Mouse (Mus musculus): ENCODE measurements around the gene Ubash3b. TPM values are rescaled to one million over a fixed set of nuclear protein-coding genes. Genes with fewer than 3 reads are reported as not detected.

Gene Ubash3b
- total RNA-seq, 1 experiment: 2.8 TPM

GRCm38 (mm10) chr9:41031590-41032489 lies 129.7 kb downstream of the Ubash3b start:
- no peak overlapping the region for H3K27ac ChIP-seq (ENCODE audit: insufficient read depth, low read depth, low read length, poor library complexity, severe bottlenecking)
- no peaks in the 10 kb centered on the region for H3K9me3 ChIP-seq (ENCODE audit: control insufficient read depth, insufficient read depth, low read depth, low read length)
- DNase-seq (ENCODE audit: low read depth, low spot score): no peak
- H3K36me3 ChIP-seq (ENCODE audit: control insufficient read depth, insufficient read depth, low read length, poor library complexity, severe bottlenecking): no peaks in the 10 kb centered on the region
- no peak overlapping the region for H3K9ac ChIP-seq (ENCODE audit: insufficient read depth, low read depth, low read length, poor library complexity, severe bottlenecking)
- in situ Hi-C loops (cut with MboI; ENCODE audit: low sequenced_read_pairs in 2 of 2, unreplicated experiment in 2 of 2): loop anchor here in 1 of 2 experiments (25.0 kb wide), 1 partner anchor 155 kb away; no protein-coding TSS in a partner anchor
- no peak for TF ChIP-seq ZC3H11A (IDR thresholded peaks at IDR 0.05; ENCODE audit: borderline replicate concordance, low read depth, low read length)
- no peaks in the 10 kb centered on the region for H3K4me1 ChIP-seq (ENCODE audit: control insufficient read depth in 2 of 2, insufficient read depth in 2 of 2, low read length in 2 of 2, poor library complexity in 1 of 2)
- no peak overlapping the region for H3K4me3 ChIP-seq (ENCODE audit: insufficient read depth in 1 of 2, low read depth in 1 of 2, low read length in 2 of 2, poor library complexity in 1 of 2, severe bottlenecking in 1 of 2)

GRCm38 (mm10) chr9:41029827-41030226 lies 131.7 kb downstream of the Ubash3b start:
- Histone ChIP-seq H3K9me3 (ENCODE audit: control insufficient read depth, insufficient read depth, low read depth, low read length) (no peaks in the 10 kb centered on the region), H3K4me3 (ENCODE audit: insufficient read depth in 1 of 2, low read depth in 1 of 2, low read length in 2 of 2, poor library complexity in 1 of 2, severe bottlenecking in 1 of 2) (no peak overlapping the region), H3K9ac (ENCODE audit: insufficient read depth, low read depth, low read length, poor library complexity, severe bottlenecking) (no peak overlapping the region), H3K4me1 (ENCODE audit: control insufficient read depth in 2 of 2, insufficient read depth in 2 of 2, low read length in 2 of 2, poor library complexity in 1 of 2) (no peaks in the 10 kb centered on the region), H3K27ac (ENCODE audit: insufficient read depth, low read depth, low read length, poor library complexity, severe bottlenecking) (no peak overlapping the region), H3K36me3 (ENCODE audit: control insufficient read depth, insufficient read depth, low read length, poor library complexity, severe bottlenecking) (no peaks in the 10 kb centered on the region)
- in situ Hi-C loops (cut with MboI; ENCODE audit: low sequenced_read_pairs in 2 of 2, unreplicated experiment in 2 of 2): loop anchor here (10.0 to 25.0 kb wide), 2 partner anchors 157 to 195 kb away; no protein-coding TSS in a partner anchor
- no peak for DNase-seq (ENCODE audit: low read depth, low spot score)
- TF ChIP-seq HCFC1 (IDR thresholded peaks at IDR 0.05; ENCODE audit: borderline replicate concordance, insufficient read depth, low read length): no peak
- TF ChIP-seq CHD2 (IDR thresholded peaks at IDR 0.05; ENCODE audit: low read depth, low read length): no peak
- TF ChIP-seq ZC3H11A (IDR thresholded peaks at IDR 0.05; ENCODE audit: borderline replicate concordance, low read depth, low read length): no peak
- TF ChIP-seq ZNF384 (IDR thresholded peaks at IDR 0.05; ENCODE audit: low read depth, low read length): no peak
- no peak for TF ChIP-seq MAFK (IDR thresholded peaks at IDR 0.05; ENCODE audit: insufficient read depth, low read depth, low read length)

- Histone ChIP-seq H3K4me1 (ENCODE audit: control insufficient read depth in 2 of 2, insufficient read depth in 2 of 2, low read length in 2 of 2, poor library complexity in 1 of 2) (no peaks in the 10 kb centered on the region), H3K9me3 (ENCODE audit: control insufficient read depth, insufficient read depth, low read depth, low read length) (no peaks in the 10 kb centered on the region), H3K9ac (ENCODE audit: insufficient read depth, low read depth, low read length, poor library complexity, severe bottlenecking) (no peak overlapping the region), H3K4me3 (ENCODE audit: insufficient read depth in 1 of 2, low read depth in 1 of 2, low read length in 2 of 2, poor library complexity in 1 of 2, severe bottlenecking in 1 of 2) (no peak overlapping the region), H3K27ac (ENCODE audit: insufficient read depth, low read depth, low read length, poor library complexity, severe bottlenecking) (no peak overlapping the region), H3K36me3 (ENCODE audit: control insufficient read depth, insufficient read depth, low read length, poor library complexity, severe bottlenecking) (no peaks in the 10 kb centered on the region)
- in situ Hi-C loops (cut with MboI; ENCODE audit: low sequenced_read_pairs in 2 of 2, unreplicated experiment in 2 of 2): loop anchor here (10.0 to 25.0 kb wide), 2 partner anchors 159 to 194 kb away; no protein-coding TSS in a partner anchor
- peak; percentile 65 for DNase-seq (ENCODE audit: low read depth, low spot score)
- TF ChIP-seq ZNF384 (IDR thresholded peaks at IDR 0.05; ENCODE audit: low read depth, low read length): no peak
- TF ChIP-seq ZC3H11A (IDR thresholded peaks at IDR 0.05; ENCODE audit: borderline replicate concordance, low read depth, low read length): peak; percentile 53; the same call in 1 of the 2 replicates
- TF ChIP-seq CHD2 (IDR thresholded peaks at IDR 0.05; ENCODE audit: low read depth, low read length): no peak
Observed at GRCm38 (mm10) chr9:41028470-41028869, 133.0 kb downstream of the Ubash3b start.

- Histone ChIP-seq H3K9me3 (ENCODE audit: control insufficient read depth, insufficient read depth, low read depth, low read length) (no peaks in the 10 kb centered on the region), H3K36me3 (ENCODE audit: control insufficient read depth, insufficient read depth, low read length, poor library complexity, severe bottlenecking) (no peaks in the 10 kb centered on the region), H3K9ac (ENCODE audit: insufficient read depth, low read depth, low read length, poor library complexity, severe bottlenecking) (no peak overlapping the region), H3K4me3 (ENCODE audit: insufficient read depth in 1 of 2, low read depth in 1 of 2, low read length in 2 of 2, poor library complexity in 1 of 2, severe bottlenecking in 1 of 2) (no peak overlapping the region), H3K27ac (ENCODE audit: insufficient read depth, low read depth, low read length, poor library complexity, severe bottlenecking) (no peak overlapping the region), H3K4me1 (ENCODE audit: control insufficient read depth in 2 of 2, insufficient read depth in 2 of 2, low read length in 2 of 2, poor library complexity in 1 of 2) (peaks cover 0 to 1% of the 10 kb centered on the region in 2 experiments; a peak in 1 of 4 replicates)
- TF ChIP-seq HCFC1 (IDR thresholded peaks at IDR 0.05; ENCODE audit: borderline replicate concordance, insufficient read depth, low read length) (no peak), CHD2 (IDR thresholded peaks at IDR 0.05; ENCODE audit: low read depth, low read length) (no peak), ZNF384 (IDR thresholded peaks at IDR 0.05; ENCODE audit: low read depth, low read length) (no peak), ZC3H11A (IDR thresholded peaks at IDR 0.05; ENCODE audit: borderline replicate concordance, low read depth, low read length) (no peak), MAFK (IDR thresholded peaks at IDR 0.05; ENCODE audit: insufficient read depth, low read depth, low read length) (no peak)
- in situ Hi-C loops (cut with MboI; ENCODE audit: low sequenced_read_pairs in 2 of 2, unreplicated experiment in 2 of 2): loop anchor here in 1 of 2 experiments (10.0 kb wide), 1 partner anchor 187 kb away; no protein-coding TSS in a partner anchor
- no peak for DNase-seq (ENCODE audit: low read depth, low spot score)
Observed at GRCm38 (mm10) chr9:41021690-41022089, 139.8 kb downstream of the Ubash3b start.
